Mouse (Mus musculus) heart, adult 2 months (tissue): Measurements from ENCODE around the gene Mrap. TPM values are rescaled to one million over a fixed set of nuclear protein-coding genes. Genes with fewer than 3 reads are reported as not detected.

ENCODE experiments used
- DNase-seq, 2 experiments: peaks; one replicate each; pipeline ENCODE4 v3.0.0; 2021
- H3K27ac ChIP-seq: fragments of 200-600 bp; 2 replicates; pipeline ENCODE4 v1.8.1; 2022
- H3K27me3 ChIP-seq: fragments of 200-500 bp; 2 replicates; pipeline ENCODE4 v1.6.1; 2012; ENCODE audit warnings: mild to moderate bottlenecking, low read length, inconsistent platforms, mixed read lengths; ENCODE audit not compliant: control insufficient read depth, insufficient read depth
- H3K36me3 ChIP-seq: fragments of 200-500 bp; 2 replicates; pipeline ENCODE4 v1.6.1; 2012; ENCODE audit warnings: low read length, inconsistent platforms; ENCODE audit not compliant: control insufficient read depth, insufficient read depth
- H3K4me1 ChIP-seq: fragments of 200-500 bp; 2 replicates; pipeline ENCODE4 v1.6.1; 2011; ENCODE audit warnings: low read length; ENCODE audit not compliant: control insufficient read depth, insufficient read depth
- H3K4me3 ChIP-seq: fragments of 200-600 bp; 2 replicates; pipeline ENCODE4 v1.8.1; 2022
- H3K79me2 ChIP-seq: fragments of 200-500 bp; replicated peaks from 2 replicates; pipeline ENCODE4 v1.6.1; 2012; ENCODE audit warnings: mild to moderate bottlenecking, inconsistent platforms, low read length, moderate library complexity, mixed read lengths; ENCODE audit not compliant: control insufficient read depth, insufficient read depth
- H3K9ac ChIP-seq: fragments of 200-500 bp; 2 replicates; pipeline ENCODE4 v1.6.1; 2012; ENCODE audit warnings: low read depth, mild to moderate bottlenecking, control low read depth, inconsistent platforms, low read length, mixed read lengths
- CTCF ChIP-seq: fragments of 200-600 bp; IDR thresholded peaks from 2 replicates; pipeline ENCODE4 v1.8.1; 2022; ENCODE audit warnings: antibody characterized with exemption, mild to moderate bottlenecking, moderate library complexity
- EP300 ChIP-seq: fragments of 200-500 bp; IDR thresholded peaks from 2 replicates; pipeline ENCODE4 v1.6.1; 2011; ENCODE audit warnings: low read depth, low read length, control low read depth; ENCODE audit not compliant: insufficient read depth
- POLR2A ChIP-seq: fragments of 200-500 bp; IDR thresholded peaks from 2 replicates; pipeline ENCODE4 v1.6.1; 2011; ENCODE audit warnings: mild to moderate bottlenecking, low read depth, low read length, control low read depth; ENCODE audit not compliant: insufficient read depth
- WGBS: fragments of 180-500 bp; shearing (Covaris S2); methylation state at CpG from one replicate; pipeline ENCODE4 v1.1.7; 2018; 5-methylcytosine and 5-hydroxymethylcytosine counted together
- intact Hi-C: fragments of 180-260 bp; cut with DNase I; formaldehyde crosslinking; loops from one replicate; pipeline ENCODE4 v1.15.1; 2025
- polyA plus RNA-seq: library from polyadenylated mRNA; depleted of rRNA; stranded (reverse); fragments of >200 nt; gene quantifications from 2 replicates; pipeline ENCODE4 v1.2.3, GENCODE M21; 2012
- total RNA-seq, 2 experiments: library from RNA; stranded (reverse); gene quantifications; 2 replicates each; pipeline ENCODE4 v1.2.3; 2021

Mrap gene
- total and polyA plus RNA-seq, 3 experiments: 15.7 to 47.6 (median 17.5) TPM

DNA sequence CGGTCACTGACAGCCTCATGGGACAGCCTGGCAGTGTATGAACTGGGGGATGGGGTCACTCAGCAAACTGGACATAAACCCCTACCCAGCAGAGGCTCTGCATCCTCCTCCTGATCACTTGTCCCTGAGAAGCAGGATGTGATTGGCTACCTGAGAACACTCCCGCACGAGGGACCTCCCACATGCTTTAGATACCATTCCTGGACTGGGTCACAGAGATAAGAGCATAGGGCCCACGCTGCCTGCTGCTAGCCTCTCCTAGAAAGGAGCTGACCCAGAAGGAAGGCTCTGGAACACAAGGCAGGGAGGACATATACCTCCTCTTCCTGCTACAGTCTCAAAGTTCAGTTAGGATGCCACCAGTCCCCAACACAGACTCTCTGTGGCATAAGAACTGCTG, 22.5 kb downstream of the Mrap start:
- DNase-seq: no peak
- H3K79me2 ChIP-seq: no peaks in the 10 kb centered on the region
- H3K9ac ChIP-seq: no peak overlapping the region
- no peaks in the 10 kb centered on the region for H3K27me3 ChIP-seq
- intact Hi-C loops: no loop called here
- no peaks in the 10 kb centered on the region for H3K36me3 ChIP-seq
- H3K4me1 ChIP-seq: no peaks in the 10 kb centered on the region
- TF ChIP-seq POLR2A: no peak
- no peak for TF ChIP-seq CTCF
- no peak for TF ChIP-seq EP300
- 38% methylated on average over 4 of the region's 4 CpGs for WGBS
- H3K4me3 ChIP-seq: no peak overlapping the region
- H3K27ac ChIP-seq: no peak overlapping the region

GRCm38 (mm10) chr16:90765195-90765877, 27.3 kb downstream of the Mrap start:
- H3K27me3 ChIP-seq: no peaks in the 10 kb centered on the region
- H3K9ac ChIP-seq: no peak overlapping the region
- intact Hi-C loops: no loop called here
- TF ChIP-seq POLR2A: no peak
- no peak for TF ChIP-seq EP300
- no peak for TF ChIP-seq CTCF
- H3K4me1 ChIP-seq: no peaks in the 10 kb centered on the region
- H3K79me2 ChIP-seq: no peaks in the 10 kb centered on the region
- H3K4me3 ChIP-seq: no peak overlapping the region
- H3K27ac ChIP-seq: no peak overlapping the region
- no peaks in the 10 kb centered on the region for H3K36me3 ChIP-seq
- no peak for DNase-seq
- WGBS: 86% methylated on average over 9 of the region's 9 CpGs

- Histone ChIP-seq H3K27me3 (no peaks in the 10 kb centered on the region), H3K79me2 (no peaks in the 10 kb centered on the region), H3K27ac (no peak overlapping the region), H3K9ac (no peak overlapping the region), H3K36me3 (no peaks in the 10 kb centered on the region), H3K4me1 (no peaks in the 10 kb centered on the region), H3K4me3 (no peak overlapping the region)
- no peak for DNase-seq
- WGBS: 96% methylated on average over 15 of the region's 15 CpGs
- no peak for TF ChIP-seq POLR2A
- intact Hi-C loops: no loop called here
Measured at GRCm38 (mm10) chr16:90766919-90767454, 29.0 kb downstream of the Mrap start.

GRCm38 (mm10) chr16:90774216-90774615, 36.2 kb downstream of the Mrap start:
- intact Hi-C loops: no loop called here
- WGBS: 93% methylated on average over 12 of the region's 12 CpGs
- no peak overlapping the region for H3K9ac ChIP-seq
- no peaks in the 10 kb centered on the region for H3K36me3 ChIP-seq
- H3K79me2 ChIP-seq: no peaks in the 10 kb centered on the region
- no peaks in the 10 kb centered on the region for H3K4me1 ChIP-seq
- no peak for DNase-seq
- H3K27me3 ChIP-seq: no peaks in the 10 kb centered on the region
- H3K4me3 ChIP-seq: no peak overlapping the region
- TF ChIP-seq CTCF (no peak), EP300 (no peak), POLR2A (no peak)
- H3K27ac ChIP-seq: no peak overlapping the region

DNA sequence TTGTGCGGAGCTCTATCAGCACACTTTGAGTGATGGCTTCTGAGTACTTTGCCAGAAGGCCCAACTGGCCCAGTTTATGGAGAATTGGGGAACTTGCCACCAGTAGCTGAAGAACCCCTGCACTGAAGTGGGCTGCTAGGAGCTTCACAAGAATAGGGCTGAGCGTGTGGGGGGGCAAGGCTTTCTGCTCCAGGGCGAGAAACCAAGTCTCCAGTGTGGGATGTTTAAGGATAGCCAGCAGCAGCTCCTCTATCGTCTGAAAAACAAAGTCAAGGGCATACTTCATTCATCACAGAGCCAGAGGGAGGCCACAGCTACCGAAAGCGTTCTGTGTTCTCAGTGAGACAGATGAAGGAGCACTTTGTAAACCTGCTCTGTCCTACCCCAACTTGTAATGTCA, 36.6 kb downstream of the Mrap start:
- TF ChIP-seq CTCF (no peak), EP300 (no peak), POLR2A (no peak)
- H3K36me3 ChIP-seq: no peaks in the 10 kb centered on the region
- no peaks in the 10 kb centered on the region for H3K4me1 ChIP-seq
- H3K9ac ChIP-seq: no peak overlapping the region
- WGBS: 91% methylated on average over 6 of the region's 6 CpGs
- intact Hi-C loops: no loop called here
- H3K4me3 ChIP-seq: no peak overlapping the region
- no peaks in the 10 kb centered on the region for H3K79me2 ChIP-seq
- no peak for DNase-seq
- H3K27ac ChIP-seq: no peak overlapping the region
- H3K27me3 ChIP-seq: no peaks in the 10 kb centered on the region

- H3K27ac ChIP-seq: no peak overlapping the region
- no peaks in the 10 kb centered on the region for H3K36me3 ChIP-seq
- no peak overlapping the region for H3K9ac ChIP-seq
- H3K4me3 ChIP-seq: no peak overlapping the region
- 63% methylated on average over 10 of the region's 10 CpGs for WGBS
- no peaks in the 10 kb centered on the region for H3K79me2 ChIP-seq
- H3K27me3 ChIP-seq: no peaks in the 10 kb centered on the region
- intact Hi-C loops: no loop called here
- TF ChIP-seq POLR2A (no peak), EP300 (no peak), CTCF (no peak)
- DNase-seq: no peak
- no peaks in the 10 kb centered on the region for H3K4me1 ChIP-seq
Measured at GRCm38 (mm10) chr16:90775946-90776520, 38.0 kb downstream of the Mrap start.
